ENCODE assay signal across 26 mouse cellular contexts in genomic region chr9:58265368-58265767, GRCm38 (mm10). TPM values are rescaled to one million over a fixed set of nuclear protein-coding genes. Genes with fewer than 3 reads are reported as not detected.
DNase-seq lines count a peak whose midpoint lies in the region; ATAC-seq and TF ChIP-seq lines count a peak whose summit lies in the region.
"Had no signal": no experiment of that assay in that cellular context is flagged by ENCODE, and none has a peak within 500 bp of the region (broad histone marks: within the 10 kb centered on the region; RNA-seq: fewer than 3 reads in every experiment).

No protein-coding gene starts in this region.

- H3K4me2 ChIP-seq in kidney, embryonic 15.5 days = no peak overlapping the region
- H3K4me2 ChIP-seq in kidney, embryonic 16.5 days (replicated peaks; ENCODE audit: low read depth, low read length) = no peak overlapping the region
- H3K4me2 ChIP-seq in CH12.LX (ENCODE audit: insufficient read depth, low read depth, poor library complexity, severe bottlenecking) = peak overlapping the region; percentile 68
- H3K4me2 ChIP-seq: forebrain, embryonic 13.5 days; heart, embryonic 12.5 days; heart, embryonic 15.5 days; hindbrain, embryonic 12.5 days; hindbrain, embryonic 15.5 days had no signal

- H3K27ac ChIP-seq in kidney, embryonic 15.5 days = 0 out of 2 replicates have a peak overlapping the region, but pooled peaks have one; percentile 77
- H3K27ac ChIP-seq in kidney, embryonic 16.5 days (ENCODE audit: low read length) = no peak overlapping the region
- H3K27ac ChIP-seq in CH12.LX (ENCODE audit: insufficient read depth, low read depth) (peak overlapping the region; percentile 73), MEL (ENCODE audit: control insufficient read depth, low read depth, low read length) (no peak overlapping the region)
- H3K27ac ChIP-seq: forebrain, embryonic 10.5 days; forebrain, embryonic 13.5 days; hindbrain, embryonic 12.5 days; hindbrain, embryonic 15.5 days had no signal

- no peak overlapping the region for H3K4me3 ChIP-seq in kidney, embryonic 15.5 days (replicated peaks)
- H3K4me3 ChIP-seq in kidney, embryonic 16.5 days (ENCODE audit: low read length) = no peak overlapping the region
- no peak overlapping the region for H3K4me3 ChIP-seq in CH12.LX (replicated peaks in 1 of 3; ENCODE audit: low read depth in 2 of 3, low read length in 2 of 3, poor library complexity in 1 of 3)
- no peak overlapping the region for H3K4me3 ChIP-seq in MEL (ENCODE audit: control insufficient read depth in 1 of 2, insufficient read depth in 1 of 2, low read depth in 2 of 2, low read length in 2 of 2)
- H3K4me3 ChIP-seq: forebrain, embryonic 10.5 days; forebrain, embryonic 13.5 days; heart, embryonic 12.5 days; heart, embryonic 15.5 days; hindbrain, embryonic 12.5 days; hindbrain, embryonic 15.5 days had no signal

- H3K9me3 ChIP-seq in kidney, embryonic 15.5 days (replicated peaks) = no peaks in the 10 kb centered on the region
- no peaks in the 10 kb centered on the region for H3K9me3 ChIP-seq in kidney, embryonic 16.5 days (ENCODE audit: low read length)
- H3K9me3 ChIP-seq in CH12.LX (replicated peaks; ENCODE audit: low read length) (no peaks in the 10 kb centered on the region), MEL (replicated peaks; ENCODE audit: insufficient read depth, low read length) (no peaks in the 10 kb centered on the region)
- H3K9me3 ChIP-seq: forebrain, embryonic 10.5 days; forebrain, embryonic 13.5 days; heart, embryonic 12.5 days; heart, embryonic 15.5 days; hindbrain, embryonic 12.5 days; hindbrain, embryonic 15.5 days had no signal

- no peak for DNase-seq in CH12.LX (ENCODE audit: extremely low read depth)
- DNase-seq in MEL (ENCODE audit: low read depth, low spot score) = peak; percentile 39
- DNase-seq in right cerebral cortex, postnatal 36 days (ENCODE audit: low spot score in 2 of 2) = no peak
- DNase-seq in c-Kit-positive CD71-positive TER-119-positive erythroid progenitor cells, embryonic 14.5 days (ENCODE audit: low spot score) = no peak
- DNase-seq in embryo, embryonic 10 days (ENCODE audit: low spot score) = no peak
- DNase-seq: adrenal gland, postnatal 10 days; adrenal gland, postnatal 36 days; cerebellum, adult 11 months; cerebellum, adult 2 months; cerebellum, adult 9-11 months; cerebellum, postnatal 36 days; gastrocnemius, postnatal 14 days; heart, adult 18-20 months had no signal

- TF ChIP-seq EP300 in CH12.LX (IDR thresholded peaks at IDR 0.05; ENCODE audit: low read length) = peak; percentile 87
- TF ChIP-seq EP300 in MEL (IDR thresholded peaks at IDR 0.05; ENCODE audit: low read depth in 1 of 2, low read length in 2 of 2) = peak in 1 of 2 experiments; percentile 37; a peak in 2 of 4 replicates

- peaks cover 23% of the 10 kb centered on the region for H3K36me3 ChIP-seq in kidney, embryonic 15.5 days
- peaks cover 20% of the 10 kb centered on the region for H3K36me3 ChIP-seq in kidney, embryonic 16.5 days (ENCODE audit: insufficient read depth, low read length)
- H3K36me3 ChIP-seq in CH12.LX (replicated peaks in 1 of 2; ENCODE audit: control insufficient read depth in 1 of 2, insufficient read depth in 1 of 2, low read length in 1 of 2) = peaks cover 21 to 33% of the 10 kb centered on the region in 2 experiments
- peaks cover 0 to 9% of the 10 kb centered on the region in 2 experiments; a peak in 2 of 4 replicates for H3K36me3 ChIP-seq in MEL (ENCODE audit: control insufficient read depth in 1 of 2, insufficient read depth in 2 of 2, low read length in 2 of 2)

- TF ChIP-seq RAD21 in CH12.LX (IDR thresholded peaks at IDR 0.05; ENCODE audit: low read depth, low read length) (no peak), MEL (IDR thresholded peaks at IDR 0.05; ENCODE audit: low read depth, low read length) (no peak)

- ATAC-seq in kidney, embryonic 15.5 days (replicated peaks; ENCODE audit: low FRiP score) = no peak
- no peak for ATAC-seq in kidney, embryonic 16.5 days (ENCODE audit: low FRiP score, low TSS enrichment)
- peak; percentile 27 for ATAC-seq in megakaryocyte progenitor cell, adult 5-6 weeks (replicated peaks; ENCODE audit: poor library complexity)
- ATAC-seq: forebrain, embryonic 13.5 days; forebrain, embryonic 16.5 days; intestine, embryonic 16.5 days; Patski had no signal

- TF ChIP-seq CTCF in CH12.LX (conservative IDR thresholded peaks at IDR 0.05 in 1 of 2, IDR thresholded peaks at IDR 0.05 in 1 of 2; ENCODE audit: low read depth in 2 of 2, low read length in 2 of 2) (no peak), MEL (IDR thresholded peaks at IDR 0.05 in 2 of 3, conservative IDR thresholded peaks at IDR 0.05 in 1 of 3; ENCODE audit: control insufficient read depth in 1 of 3, insufficient read depth in 1 of 3, low read depth in 2 of 3, low read length in 3 of 3, poor library complexity in 1 of 3, severe bottlenecking in 1 of 3) (no peak)

- 87% methylated on average over 3 of the region's 3 CpGs for WGBS in kidney, embryonic 15.5 days
- 76% methylated on average over 3 of the region's 3 CpGs for WGBS in kidney, embryonic 16.5 days

- H3K79me2 ChIP-seq in CH12.LX (replicated peaks; ENCODE audit: control insufficient read depth, extremely low read depth, insufficient read depth, poor library complexity, severe bottlenecking) (peaks cover 3% of the 10 kb centered on the region), MEL (ENCODE audit: control insufficient read depth, insufficient read depth, low read length, poor library complexity) (no peaks in the 10 kb centered on the region)

- H3K4me1 ChIP-seq in kidney, embryonic 15.5 days = peaks cover 14% of the 10 kb centered on the region
- peaks cover 12% of the 10 kb centered on the region for H3K4me1 ChIP-seq in kidney, embryonic 16.5 days (ENCODE audit: insufficient read depth, low read length)
- H3K4me1 ChIP-seq in CH12.LX (ENCODE audit: control insufficient read depth in 1 of 2, insufficient read depth in 2 of 2) (peaks cover 21 to 82% of the 10 kb centered on the region in 2 experiments), MEL (ENCODE audit: control insufficient read depth in 1 of 2, insufficient read depth in 2 of 2, low read length in 2 of 2) (peaks cover 18 to 21% of the 10 kb centered on the region in 2 experiments)
- H3K4me1 ChIP-seq: hindbrain, embryonic 15.5 days had no signal

- in situ Hi-C loops in CH12.LX (cut with MboI; ENCODE audit: low pct_ligation_motif_present, low pct_unique_long_range_greater_than_20kb, low sequenced_read_pairs) = loop anchor here (25.0 kb wide), 1 partner anchor 453 kb away; no protein-coding TSS in a partner anchor

- H3K27me3 ChIP-seq in kidney, embryonic 15.5 days = no peaks in the 10 kb centered on the region
- H3K27me3 ChIP-seq in kidney, embryonic 16.5 days (ENCODE audit: insufficient read depth, low read length) = no peaks in the 10 kb centered on the region
- no peaks in the 10 kb centered on the region for H3K27me3 ChIP-seq in CH12.LX (replicated peaks)
- no peaks in the 10 kb centered on the region for H3K27me3 ChIP-seq in MEL (ENCODE audit: control insufficient read depth in 1 of 2, insufficient read depth in 2 of 2, low read length in 2 of 2)
- H3K27me3 ChIP-seq: forebrain, embryonic 13.5 days; heart, embryonic 12.5 days; heart, embryonic 15.5 days; hindbrain, embryonic 12.5 days; hindbrain, embryonic 15.5 days; Patski had no signal

- TF ChIP-seq POLR2A in CH12.LX (IDR thresholded peaks at IDR 0.05; ENCODE audit: low read depth, low read length) (no peak), MEL (IDR thresholded peaks at IDR 0.05; ENCODE audit: control insufficient read depth in 1 of 2, insufficient read depth in 1 of 2, low read depth in 1 of 2, low read length in 2 of 2, poor library complexity in 1 of 2) (no peak)

- dilution Hi-C loops in CH12.LX (cut with MboI; ENCODE audit: extremely low pct_ligation_motif_present, extremely low pct_unique_long_range_greater_than_20kb, low sequenced_read_pairs) = no loop called here

- 0 out of 2 replicates have a peak overlapping the region, but pooled peaks have one; percentile 7 for H3K9ac ChIP-seq in kidney, embryonic 15.5 days
- H3K9ac ChIP-seq in kidney, embryonic 16.5 days (replicated peaks; ENCODE audit: low read length) = no peak overlapping the region
- H3K9ac ChIP-seq in CH12.LX (ENCODE audit: insufficient read depth, low read depth) (no peak overlapping the region), MEL (ENCODE audit: control insufficient read depth, low read depth, low read length, poor library complexity, severe bottlenecking) (no peak overlapping the region)
- H3K9ac ChIP-seq: forebrain, embryonic 13.5 days; heart, embryonic 12.5 days; heart, embryonic 15.5 days; hindbrain, embryonic 12.5 days; hindbrain, embryonic 15.5 days had no signal

RNA-seq across cellular contexts. Expression of gene Stoml1, which starts 12.4 kb away (rescaled TPM):
- polyA plus RNA-seq in kidney, embryonic 15.5 days (2015; fragmentation: Nextera tagmentation; extraction: Ambion mirVana) = 29.9 and 33.6 TPM in 2 replicates
- 33.8 and 35.8 TPM in 2 replicates for polyA plus RNA-seq in kidney, embryonic 16.5 days (2015; fragmentation: Nextera tagmentation; extraction: Ambion mirVana)
- total RNA-seq in CH12.LX (2012; rRNA removed) = 40.7 and 41.1 TPM in 2 replicates
- 35.3 and 35.4 TPM in 2 replicates for total RNA-seq in CH12.LX (2014; rRNA removed)
- 34.0 and 35.4 TPM in 2 replicates for polyA plus RNA-seq in CH12.LX (2012; ENCODE audit: insufficient read length, low read depth)
- total RNA-seq in MEL (2012; rRNA removed) = 5.9 and 6.4 TPM in 2 replicates
- 1 to 10 TPM in 1 of 2 experiments, not detected in 1; 8.7 TPM for polyA plus RNA-seq in MEL (2012; ENCODE audit: insufficient read depth in 1 of 2, insufficient read length in 2 of 2, low read depth in 1 of 2, low replicate concordance in 2 of 2, missing spikeins in 1 of 2)
- 1.9 and 6.7 TPM in 2 replicates for total RNA-seq in megakaryocyte progenitor cell, adult 5-6 weeks (2015)
- 7.3 and 7.9 TPM in 2 replicates for total RNA-seq in megakaryocyte progenitor cell, adult 5-6 weeks (2017)

RNA-seq across cellular contexts. Expression of gene Pml, which starts 15.8 kb away (rescaled TPM):
- 21.0 and 24.7 TPM in 2 replicates for polyA plus RNA-seq in kidney, embryonic 15.5 days (2015; fragmentation: Nextera tagmentation; extraction: Ambion mirVana)
- polyA plus RNA-seq in kidney, embryonic 16.5 days (2015; fragmentation: Nextera tagmentation; extraction: Ambion mirVana) = 26.7 TPM in 2 replicates
- total RNA-seq in CH12.LX (2012; rRNA removed) (21.2 and 26.6 TPM in 2 replicates), CH12.LX (2014; rRNA removed) (6.4 and 8.3 TPM in 2 replicates), MEL (2012; rRNA removed) (19.3 and 25.2 TPM in 2 replicates)
- polyA plus RNA-seq in CH12.LX (2012; ENCODE audit: insufficient read length, low read depth) (54.1 and 56.9 TPM in 2 replicates), MEL (2012; ENCODE audit: insufficient read depth in 1 of 2, insufficient read length in 2 of 2, low read depth in 1 of 2, low replicate concordance in 2 of 2, missing spikeins in 1 of 2) (10 to 100 TPM in 1 of 2 experiments, not detected in 1; 56.6 TPM)
- total RNA-seq in megakaryocyte progenitor cell, adult 5-6 weeks (2015) = 32.6 and 41.2 TPM in 2 replicates
- total RNA-seq in megakaryocyte progenitor cell, adult 5-6 weeks (2017) = 13.2 and 14.5 TPM in 2 replicates

RNA-seq across cellular contexts. Expression of gene Loxl1, which starts 47.6 kb away (rescaled TPM):
- 33.2 and 39.7 TPM in 2 replicates for polyA plus RNA-seq in kidney, embryonic 15.5 days (2015; fragmentation: Nextera tagmentation; extraction: Ambion mirVana)
- 32.7 and 36.6 TPM in 2 replicates for polyA plus RNA-seq in kidney, embryonic 16.5 days (2015; fragmentation: Nextera tagmentation; extraction: Ambion mirVana)
- total RNA-seq in CH12.LX (2012; rRNA removed) (not detected in 2 replicates), CH12.LX (2014; rRNA removed) (not detected in 2 replicates), MEL (2012; rRNA removed) (not detected in 2 replicates)
- polyA plus RNA-seq in CH12.LX (2012; ENCODE audit: insufficient read length, low read depth) (not detected in 2 replicates), MEL (2012; ENCODE audit: insufficient read depth in 1 of 2, insufficient read length in 2 of 2, low read depth in 1 of 2, low replicate concordance in 2 of 2, missing spikeins in 1 of 2) (not detected)
- total RNA-seq in megakaryocyte progenitor cell, adult 5-6 weeks (2015) = not detected in 2 replicates
- not detected in 2 replicates for total RNA-seq in megakaryocyte progenitor cell, adult 5-6 weeks (2017)
- total RNA-seq: hematopoietic stem cell, adult 5-6 weeks had no signal

Comparison
In these comparisons a context has a peak if more than half of its experiments do, and no peak if none do; other contexts are left out.
1. H3K27ac ChIP-seq: peak in kidney, embryonic 15.5 days (single experiment) and CH12.LX (single experiment); none in kidney, embryonic 16.5 days (single experiment) and MEL (single experiment).
2. RNA of gene Loxl1, which starts 47.6 kb away (polyA plus RNA-seq): 33.2 to 39.7 TPM in kidney, embryonic 15.5 days and 32.7 to 36.6 TPM in kidney, embryonic 16.5 days; not detected in CH12.LX and not detected in MEL; every median in the first group is over 10 times any median in the second.